Mouse (Mus musculus): Measurements from ENCODE around the gene Prg3.

GRCm38 (mm10) chr2:85013826-85014587 is 26.0 kb downstream of the Prg3 start:
- TF ChIP-seq CHD1 (IDR thresholded peaks at IDR 0.05; ENCODE audit: low read depth, low read length), result no peak
- no peak for TF ChIP-seq POLR2A (IDR thresholded peaks at IDR 0.05; ENCODE audit: low read depth, low read length)
- TF ChIP-seq ETS1 (conservative IDR thresholded peaks at IDR 0.05; ENCODE audit: low read depth, low read length), result no peak
- TF ChIP-seq ZKSCAN1 (IDR thresholded peaks at IDR 0.05; ENCODE audit: borderline replicate concordance, low read depth, low read length), result no peak
- TF ChIP-seq CTCF (conservative IDR thresholded peaks at IDR 0.05 in 1 of 2, IDR thresholded peaks at IDR 0.05 in 1 of 2; ENCODE audit: low read depth in 2 of 2, low read length in 2 of 2), result peak in 1 of 2 experiments; percentile 55; a peak in 2 of 4 replicates

Data from CH12.LX (cell line).